20 mouse cellular contexts compared by ENCODE assay signal in the genomic region with DNA sequence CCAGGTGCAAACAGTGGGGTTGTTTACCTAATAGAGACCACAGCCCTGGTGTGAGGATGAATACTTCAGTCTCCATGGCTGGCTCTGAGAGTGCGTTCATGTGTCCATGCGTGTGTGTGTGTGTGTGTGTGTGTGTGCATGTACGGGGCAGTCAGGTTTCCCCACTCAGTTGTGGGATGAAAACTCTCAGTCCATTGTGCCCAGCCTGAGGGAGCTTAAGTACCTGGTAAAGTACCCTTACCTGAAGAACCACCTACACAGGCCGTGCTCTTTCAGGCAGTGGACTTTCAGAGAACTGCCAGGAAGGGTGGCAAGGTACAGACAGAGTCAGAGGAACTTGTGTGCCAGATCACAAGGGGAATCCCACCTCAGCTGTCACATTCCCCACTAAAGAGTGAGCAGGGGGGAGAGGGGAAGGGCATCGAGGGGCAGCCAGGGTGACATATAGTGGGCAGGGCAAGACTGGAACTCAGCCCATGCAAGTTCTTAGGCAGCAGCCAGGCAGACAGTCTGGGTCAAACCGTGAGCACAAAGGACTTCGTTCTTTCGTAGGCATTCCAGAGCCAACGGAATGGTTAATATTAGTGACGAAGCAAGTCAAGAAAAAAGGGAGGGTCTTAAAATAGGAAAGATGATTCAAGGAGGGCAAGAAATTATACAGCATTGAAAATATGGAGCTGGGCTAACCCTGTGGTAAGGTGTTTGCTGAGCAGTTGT. TPM values are rescaled to one million over a fixed set of nuclear protein-coding genes. Genes with fewer than 3 reads are reported as not detected.
DNase-seq lines count a peak whose midpoint lies in the region; ATAC-seq and TF ChIP-seq lines count a peak whose summit lies in the region.
"Had no signal": no experiment of that assay in that cellular context is flagged by ENCODE, and none has a peak within 500 bp of the region (broad histone marks: within the 10 kb centered on the region; RNA-seq: fewer than 3 reads in every experiment).

No protein-coding gene starts in this region.

- ATAC-seq in liver, embryonic 16.5 days (ENCODE audit: low read depth) = 0 out of 2 replicates have a peak, but pooled peaks have one; percentile 17
- ATAC-seq: activated CD4-positive, CD25-positive, alpha-beta regulatory T cell, adult 4 months; forebrain, embryonic 13.5 days; forebrain, postnatal 0 days; Patski had no signal

- no peak overlapping the region for H3K4me2 ChIP-seq in liver, embryonic 16.5 days (ENCODE audit: low read depth, low read length)
- H3K4me2 ChIP-seq: forebrain, embryonic 13.5 days; heart, embryonic 11.5 days; heart, embryonic 15.5 days had no signal

- TF ChIP-seq CTCF in kidney, adult 2 months (conservative IDR thresholded peaks at IDR 0.05; ENCODE audit: insufficient read depth, insufficient read length, low read depth, low read length) = no peak
- no peak for TF ChIP-seq CTCF in olfactory bulb, adult 2 months (IDR thresholded peaks at IDR 0.05; ENCODE audit: insufficient read depth, low read depth, low read length)

- DNase-seq in kidney, adult 2 months = peak; percentile 60
- no peak for DNase-seq in kidney, postnatal 4 days
- DNase-seq in liver = no peak
- peak; percentile 43 for DNase-seq in Muller cell, postnatal 12 days (ENCODE audit: inconsistent ontology term)
- no peak for DNase-seq in right cerebral cortex, adult 18-20 months
- DNase-seq: adrenal gland, postnatal 14 days; cerebellum, adult 18-20 months; cerebellum, adult 9-11 months; cerebellum, postnatal 36 days; forebrain, postnatal 0 days; heart, adult 2 months; heart, postnatal 14 days had no signal

- no peaks in the 10 kb centered on the region for H3K36me3 ChIP-seq in kidney, adult 2 months (ENCODE audit: control insufficient read depth, insufficient read depth, low read length)
- H3K36me3 ChIP-seq in liver, embryonic 16.5 days (ENCODE audit: control insufficient read depth, insufficient read depth) = peaks cover 68% of the 10 kb centered on the region
- H3K36me3 ChIP-seq: heart, embryonic 15.5 days had no signal

- H3K9me3 ChIP-seq in liver, embryonic 16.5 days (replicated peaks; ENCODE audit: control insufficient read depth, low read length) = no peaks in the 10 kb centered on the region
- H3K9me3 ChIP-seq: embryonic facial prominence, embryonic 10.5 days; forebrain, embryonic 13.5 days; heart, embryonic 15.5 days had no signal

- H3K9ac ChIP-seq in liver, embryonic 16.5 days (ENCODE audit: low read depth, low read length) = no peak overlapping the region
- H3K9ac ChIP-seq: forebrain, embryonic 13.5 days; forebrain, postnatal 0 days; heart, embryonic 15.5 days had no signal

- no peaks in the 10 kb centered on the region; the same call in 1 of the 2 replicates for H3K4me1 ChIP-seq in kidney, adult 2 months (ENCODE audit: control insufficient read depth, insufficient read depth, low read length)
- no peaks in the 10 kb centered on the region; the same call in 1 of the 2 replicates for H3K4me1 ChIP-seq in liver, embryonic 16.5 days (ENCODE audit: control insufficient read depth, low read depth, low read length)
- H3K4me1 ChIP-seq in olfactory bulb, adult 2 months (ENCODE audit: control insufficient read depth, insufficient read depth, low read length) = peaks cover 10% of the 10 kb centered on the region

- WGBS in kidney, adult 2 months = 61% methylated on average over 10 of the region's 10 CpGs
- 87% methylated on average over 10 of the region's 10 CpGs for WGBS in liver, embryonic 16.5 days (ENCODE audit: insufficient replicate concordance)
- 78% methylated on average over 10 of the region's 10 CpGs for WGBS in olfactory bulb, adult 2 months

- H3K4me3 ChIP-seq in kidney, adult 2 months (ENCODE audit: insufficient read depth, low read depth, low read length) = no peak overlapping the region
- no peak overlapping the region for H3K4me3 ChIP-seq in liver, embryonic 16.5 days (ENCODE audit: low read depth, low read length)
- H3K4me3 ChIP-seq in olfactory bulb, adult 2 months (ENCODE audit: insufficient read depth, low read depth, low read length) = no peak overlapping the region
- H3K4me3 ChIP-seq: embryonic facial prominence, embryonic 10.5 days; forebrain, embryonic 13.5 days; heart, adult 2 months; heart, embryonic 15.5 days had no signal

- H3K27ac ChIP-seq in kidney, adult 2 months (ENCODE audit: insufficient read depth, low read depth, low read length) = no peak overlapping the region
- H3K27ac ChIP-seq in liver, embryonic 16.5 days (ENCODE audit: low read length) = no peak overlapping the region
- 0 out of 2 replicates have a peak overlapping the region, but pooled peaks have one; percentile 3 for H3K27ac ChIP-seq in olfactory bulb, adult 2 months (ENCODE audit: insufficient read depth, low read depth, low read length)
- H3K27ac ChIP-seq: embryonic facial prominence, embryonic 10.5 days; forebrain, embryonic 13.5 days; heart, adult 2 months; heart, embryonic 15.5 days had no signal

- no peak for TF ChIP-seq POLR2A in kidney, adult 2 months (IDR thresholded peaks at IDR 0.05; ENCODE audit: low read depth, low read length)
- no peak for TF ChIP-seq POLR2A in olfactory bulb, adult 2 months (IDR thresholded peaks at IDR 0.05; ENCODE audit: insufficient read depth, low read depth, low read length)

- no peaks in the 10 kb centered on the region for H3K27me3 ChIP-seq in kidney, adult 2 months (replicated peaks; ENCODE audit: control insufficient read depth, insufficient read depth, low read length)
- H3K27me3 ChIP-seq in liver, embryonic 16.5 days (ENCODE audit: control insufficient read depth, insufficient read depth, low read depth, low read length) = no peaks in the 10 kb centered on the region
- H3K27me3 ChIP-seq: forebrain, embryonic 13.5 days; Patski had no signal

RNA-seq across cellular contexts. Expression of gene Slc6a9, which starts 18.0 kb away (rescaled TPM):
- polyA plus RNA-seq in kidney, adult 2 months (2012; rRNA removed) = 19.2 and 25.7 TPM in 2 replicates
- 46.7 and 53.7 TPM in 2 replicates for polyA plus RNA-seq in liver, embryonic 16.5 days (2015; fragmentation: Nextera tagmentation; extraction: Ambion mirVana)
- polyA plus RNA-seq in olfactory bulb, adult 2 months (2012; ENCODE audit: insufficient read depth, insufficient read length, low replicate concordance, missing spikeins) = not detected in 2 replicates

RNA-seq across cellular contexts. Expression of gene Ccdc24, which starts 20.0 kb away (rescaled TPM):
- polyA plus RNA-seq in kidney, adult 2 months (2012; rRNA removed) = 2.9 and 3.3 TPM in 2 replicates
- 0.88 and 1.1 TPM in 2 replicates for polyA plus RNA-seq in liver, embryonic 16.5 days (2015; fragmentation: Nextera tagmentation; extraction: Ambion mirVana)
- polyA plus RNA-seq in olfactory bulb, adult 2 months (2012; ENCODE audit: insufficient read depth, insufficient read length, low replicate concordance, missing spikeins) = not detected in 2 replicates
- polyA plus RNA-seq: activated CD4-positive, CD25-positive, alpha-beta regulatory T cell, adult 4 months had no signal

RNA-seq across cellular contexts. Expression of gene B4galt2, which starts 31.0 kb away (rescaled TPM):
- polyA plus RNA-seq in kidney, adult 2 months (2012; rRNA removed) = 4.9 and 9.8 TPM in 2 replicates
- polyA plus RNA-seq in liver, embryonic 16.5 days (2015; fragmentation: Nextera tagmentation; extraction: Ambion mirVana) = 0.76 and 1.3 TPM in 2 replicates
- not detected in 2 replicates for polyA plus RNA-seq in olfactory bulb, adult 2 months (2012; ENCODE audit: insufficient read depth, insufficient read length, low replicate concordance, missing spikeins)
- polyA plus RNA-seq: activated CD4-positive, CD25-positive, alpha-beta regulatory T cell, adult 4 months had no signal

RNA-seq across cellular contexts. Expression of gene Atp6v0b, which starts 34.8 kb away (rescaled TPM):
- 768 and 777 TPM in 2 replicates for polyA plus RNA-seq in kidney, adult 2 months (2012; rRNA removed)
- polyA plus RNA-seq in liver, embryonic 16.5 days (2015; fragmentation: Nextera tagmentation; extraction: Ambion mirVana) = 160 and 165 TPM in 2 replicates
- polyA plus RNA-seq in olfactory bulb, adult 2 months (2012; ENCODE audit: insufficient read depth, insufficient read length, low replicate concordance, missing spikeins) = not detected in 2 replicates

RNA-seq across cellular contexts. Expression of gene Dph2, which starts 39.5 kb away (rescaled TPM):
- 9.4 and 10.1 TPM in 2 replicates for polyA plus RNA-seq in kidney, adult 2 months (2012; rRNA removed)
- polyA plus RNA-seq in liver, embryonic 16.5 days (2015; fragmentation: Nextera tagmentation; extraction: Ambion mirVana) = 5.1 and 5.8 TPM in 2 replicates
- polyA plus RNA-seq in olfactory bulb, adult 2 months (2012; ENCODE audit: insufficient read depth, insufficient read length, low replicate concordance, missing spikeins) = not detected in 2 replicates

Comparison
In these comparisons a context has a peak if more than half of its experiments do, and no peak if none do; other contexts are left out.
1. DNase-seq: peak in kidney, adult 2 months (single experiment) and Muller cell, postnatal 12 days (single experiment); none in kidney, postnatal 4 days (0 of 2), liver (single experiment) and right cerebral cortex, adult 18-20 months (single experiment).